In genomic region chr13:54684140-54684896, GRCm38 (mm10) we compare ENCODE assay signal across 9 mouse cellular contexts. TPM values are rescaled to one million over a fixed set of nuclear protein-coding genes. Genes with fewer than 3 reads are reported as not detected.
DNase-seq lines count a peak whose midpoint lies in the region; ATAC-seq and TF ChIP-seq lines count a peak whose summit lies in the region.
"Had no signal": no experiment of that assay in that cellular context is flagged by ENCODE, and none has a peak within 500 bp of the region (broad histone marks: within the 10 kb centered on the region; RNA-seq: fewer than 3 reads in every experiment).

No protein-coding gene starts in this region.

- H3K4me1 ChIP-seq in kidney, embryonic 15.5 days, result peaks cover 34% of the 10 kb centered on the region
- peaks cover 22% of the 10 kb centered on the region for H3K4me1 ChIP-seq in embryonic facial prominence, embryonic 14.5 days (ENCODE audit: control insufficient read depth, insufficient read depth, low read length)
- peaks cover 20% of the 10 kb centered on the region; the same call in 1 of the 2 replicates for H3K4me1 ChIP-seq in hindbrain, postnatal 0 days (ENCODE audit: insufficient read depth, low read length)
- H3K4me1 ChIP-seq in midbrain, embryonic 16.5 days (ENCODE audit: control insufficient read depth, insufficient read depth, low read length), result peaks cover 30% of the 10 kb centered on the region

- H3K9ac ChIP-seq in kidney, embryonic 15.5 days, result no peak overlapping the region
- no peak overlapping the region for H3K9ac ChIP-seq in embryonic facial prominence, embryonic 14.5 days (ENCODE audit: low read depth, low read length)
- H3K9ac ChIP-seq in hindbrain, postnatal 0 days (replicated peaks; ENCODE audit: low read length), result 0 out of 2 replicates have a peak overlapping the region, but pooled peaks have one; percentile 14
- H3K9ac ChIP-seq in midbrain, embryonic 16.5 days (ENCODE audit: low read depth, low read length), result peak overlapping the region; percentile 95; the same call in 1 of the 2 replicates

- H3K4me3 ChIP-seq in kidney, embryonic 15.5 days (replicated peaks), result 0 out of 2 replicates have a peak overlapping the region, but pooled peaks have one; percentile 98
- no peak overlapping the region for H3K4me3 ChIP-seq in embryonic facial prominence, embryonic 14.5 days (ENCODE audit: low read depth, low read length)
- H3K4me3 ChIP-seq in hindbrain, postnatal 0 days (ENCODE audit: low read length), result no peak overlapping the region
- H3K4me3 ChIP-seq in midbrain, embryonic 16.5 days (ENCODE audit: low read depth, low read length), result peak overlapping the region; percentile 90; the same call in 1 of the 2 replicates

- H3K27me3 ChIP-seq in kidney, embryonic 15.5 days, result no peaks in the 10 kb centered on the region
- H3K27me3 ChIP-seq in embryonic facial prominence, embryonic 14.5 days (replicated peaks; ENCODE audit: control insufficient read depth, insufficient read depth, low read length), result no peaks in the 10 kb centered on the region
- H3K27me3 ChIP-seq in hindbrain, postnatal 0 days (ENCODE audit: insufficient read depth, low read length), result no peaks in the 10 kb centered on the region
- H3K27me3 ChIP-seq in midbrain, embryonic 16.5 days (ENCODE audit: control insufficient read depth, insufficient read depth, low read depth, low read length), result no peaks in the 10 kb centered on the region

- H3K36me3 ChIP-seq in kidney, embryonic 15.5 days, result peaks cover 50% of the 10 kb centered on the region
- peaks cover 51% of the 10 kb centered on the region for H3K36me3 ChIP-seq in embryonic facial prominence, embryonic 14.5 days (ENCODE audit: control insufficient read depth, insufficient read depth, low read length)
- H3K36me3 ChIP-seq in hindbrain, postnatal 0 days (ENCODE audit: insufficient read depth, low read length), result peaks cover 46% of the 10 kb centered on the region
- H3K36me3 ChIP-seq in midbrain, embryonic 16.5 days (ENCODE audit: control insufficient read depth, insufficient read depth, low read length), result peaks cover 39% of the 10 kb centered on the region

- H3K4me2 ChIP-seq in kidney, embryonic 15.5 days, result peak overlapping the region; percentile 62
- peak overlapping the region; percentile 76; the same call in 1 of the 2 replicates for H3K4me2 ChIP-seq in embryonic facial prominence, embryonic 14.5 days (ENCODE audit: low read depth, low read length)
- H3K4me2 ChIP-seq in hindbrain, postnatal 0 days (ENCODE audit: low read depth, low read length), result 0 out of 2 replicates have a peak overlapping the region, but pooled peaks have one; percentile 69
- peak overlapping the region; percentile 93 for H3K4me2 ChIP-seq in midbrain, embryonic 16.5 days (ENCODE audit: low read length)

- ATAC-seq in kidney, embryonic 15.5 days (replicated peaks; ENCODE audit: low FRiP score), result no peak
- ATAC-seq in embryonic facial prominence, embryonic 14.5 days (ENCODE audit: low read depth), result no peak
- no peak for ATAC-seq in hindbrain, postnatal 0 days
- ATAC-seq in midbrain, embryonic 16.5 days, result no peak

- H3K27ac ChIP-seq in kidney, embryonic 15.5 days, result no peak overlapping the region
- no peak overlapping the region for H3K27ac ChIP-seq in embryonic facial prominence, embryonic 14.5 days (replicated peaks; ENCODE audit: low read depth, low read length)
- H3K27ac ChIP-seq in hindbrain, postnatal 0 days, result no peak overlapping the region
- H3K27ac ChIP-seq in midbrain, embryonic 16.5 days (ENCODE audit: low read length), result no peak overlapping the region
- H3K27ac ChIP-seq: macrophage had no signal

- TF ChIP-seq CTCF in hindbrain, postnatal 0 days (IDR thresholded peaks at IDR 0.05; ENCODE audit: low read depth), result no peak

- no peaks in the 10 kb centered on the region for H3K9me3 ChIP-seq in kidney, embryonic 15.5 days (replicated peaks)
- H3K9me3 ChIP-seq in embryonic facial prominence, embryonic 14.5 days (ENCODE audit: control insufficient read depth, low read length), result no peaks in the 10 kb centered on the region
- no peaks in the 10 kb centered on the region for H3K9me3 ChIP-seq in hindbrain, postnatal 0 days (ENCODE audit: low read length)
- H3K9me3 ChIP-seq in midbrain, embryonic 16.5 days (replicated peaks; ENCODE audit: control insufficient read depth, low read length, poor library complexity, severe bottlenecking), result no peaks in the 10 kb centered on the region

- WGBS in kidney, embryonic 15.5 days, result 68% methylated on average over 3 of the region's 3 CpGs
- 55% methylated on average over 3 of the region's 3 CpGs for WGBS in embryonic facial prominence, embryonic 14.5 days
- 48% methylated on average over 3 of the region's 3 CpGs for WGBS in hindbrain, postnatal 0 days
- 73% methylated on average over 3 of the region's 3 CpGs for WGBS in midbrain, embryonic 16.5 days

- DNase-seq in kidney, adult 8-10 months, result no peak
- no peak for DNase-seq in embryonic facial prominence, embryonic 14.5 days (ENCODE audit: low spot score)
- DNase-seq in hindbrain, postnatal 0 days (ENCODE audit: low spot score), result no peak
- DNase-seq in B cell, adult 2 months, result no peak
- DNase-seq in thymus, postnatal 14 days, result no peak

RNA-seq across cellular contexts. Expression of gene Rnf44, which starts 9.4 kb away (rescaled TPM):
- polyA plus RNA-seq in kidney, embryonic 15.5 days (2015; fragmentation: Nextera tagmentation; extraction: Ambion mirVana), result 78.5 and 83.8 TPM in 2 replicates
- polyA plus RNA-seq in embryonic facial prominence, embryonic 14.5 days (2014; fragmentation: Nextera tagmentation; extraction: Ambion mirVana), result 50.1 and 56.9 TPM in 2 replicates
- total RNA-seq in hindbrain, postnatal 0 days (2014; rRNA removed), result 73.1 and 74.8 TPM in 2 replicates
- 48.8 and 60.1 TPM in 2 replicates for polyA plus RNA-seq in hindbrain, postnatal 0 days (2015; fragmentation: Nextera tagmentation; extraction: Ambion mirVana)
- 65.3 and 67.2 TPM in 2 replicates for polyA plus RNA-seq in midbrain, embryonic 16.5 days (2015; fragmentation: Nextera tagmentation; extraction: Ambion mirVana)

RNA-seq across cellular contexts. Expression of gene Cdhr2, which starts 16.9 kb away (rescaled TPM):
- polyA plus RNA-seq in kidney, embryonic 15.5 days (2015; fragmentation: Nextera tagmentation; extraction: Ambion mirVana), result 5.4 TPM in 2 replicates
- polyA plus RNA-seq in embryonic facial prominence, embryonic 14.5 days (2014; fragmentation: Nextera tagmentation; extraction: Ambion mirVana), result 0.04 TPM in 1 of 2 replicates, not detected in the other
- 0.22 and 0.37 TPM in 2 replicates for total RNA-seq in hindbrain, postnatal 0 days (2014; rRNA removed)
- polyA plus RNA-seq in hindbrain, postnatal 0 days (2015; fragmentation: Nextera tagmentation; extraction: Ambion mirVana), result 0.35 and 0.41 TPM in 2 replicates
- polyA plus RNA-seq in midbrain, embryonic 16.5 days (2015; fragmentation: Nextera tagmentation; extraction: Ambion mirVana), result 0.22 and 0.36 TPM in 2 replicates
- total RNA-seq: gastrocnemius, adult 8-10 months had no signal
- polyA plus RNA-seq: macrophage had no signal

Comparison
In these comparisons a context has a peak if more than half of its experiments do, and no peak if none do; other contexts are left out.
1. H3K4me3 ChIP-seq: peak in kidney, embryonic 15.5 days (single experiment) and midbrain, embryonic 16.5 days (single experiment); none in embryonic facial prominence, embryonic 14.5 days (single experiment) and hindbrain, postnatal 0 days (single experiment).
2. H3K9ac ChIP-seq: peak in hindbrain, postnatal 0 days (single experiment) and midbrain, embryonic 16.5 days (single experiment); none in kidney, embryonic 15.5 days (single experiment) and embryonic facial prominence, embryonic 14.5 days (single experiment).
3. Peak in every context shown above with its lines, with median percentiles within 50 percentile points of each other: H3K4me2 ChIP-seq.